Mouse (Mus musculus): ENCODE data around the gene Olfr1094. TPM values are rescaled to one million over a fixed set of nuclear protein-coding genes. Genes with fewer than 3 reads are reported as not detected.

Gene Olfr1094
- not detected in 2 replicates for polyA plus RNA-seq (2015; fragmentation: Nextera tagmentation; extraction: Ambion mirVana)

DNA sequence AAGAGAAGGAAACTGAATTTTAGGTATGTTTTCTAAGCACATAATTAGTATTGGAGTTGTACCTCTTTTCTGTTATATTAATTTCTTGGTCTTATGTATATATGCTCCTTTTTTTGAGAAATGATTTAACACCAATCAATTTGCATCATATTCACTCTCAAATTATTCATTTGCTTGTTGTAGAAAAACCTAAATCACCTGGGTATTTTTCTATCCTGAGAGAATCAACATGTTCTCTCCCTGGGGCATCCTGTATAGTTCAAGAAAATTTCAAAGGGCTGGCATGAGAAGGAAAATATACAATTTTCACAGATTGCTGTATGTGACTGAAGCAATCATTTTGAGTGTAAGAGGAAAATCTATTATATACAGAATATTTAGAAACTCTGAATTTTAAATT lies at the start of gene Olfr1094:
TSS of gene Olfr1094 (plus strand) at position 301 of the 400 bp plus-strand sequence.
- no peak within 1 kb of the TSS for H3K27ac ChIP-seq

DNA sequence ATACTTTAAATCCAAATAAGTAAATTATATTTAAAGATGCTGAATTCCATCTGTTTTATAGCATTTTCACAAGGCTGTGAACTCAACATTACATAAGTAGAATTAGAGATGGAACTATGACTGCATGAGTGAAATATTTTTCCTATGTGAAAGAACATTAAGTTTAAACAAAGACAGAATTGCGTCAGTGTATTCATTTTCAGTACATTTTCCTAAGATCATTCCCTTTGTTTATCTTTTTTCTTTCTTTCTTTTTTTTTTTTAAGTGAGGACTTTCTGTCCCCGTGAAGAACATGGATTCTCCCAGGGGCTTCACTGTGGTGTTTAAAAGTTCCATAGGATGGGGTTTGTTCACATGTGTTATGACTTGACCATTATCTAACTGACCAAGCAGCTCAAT lies 42.3 kb upstream of the Olfr1094 start, which contains the start of gene Olfr1093:
TSS of gene Olfr1093 (plus strand) at position 301 of the 400 bp plus-strand sequence.
- H3K27ac ChIP-seq: no peak within 1 kb of the TSS
- WGBS: 75% methylated on average over 2 of the region's 2 CpGs
- no peak within 1 kb of the TSS for H3K9ac ChIP-seq (ENCODE audit: low read depth, low read length)
- no peaks in the 10 kb centered on the region for H3K4me1 ChIP-seq (replicated peaks; ENCODE audit: insufficient read depth, low read length)
- ATAC-seq (replicated peaks; ENCODE audit: low FRiP score, low read depth) (no peak), DNase-seq (ENCODE audit: low spot score) (no peak)
- no peak for TF ChIP-seq CTCF (IDR thresholded peaks at IDR 0.05; ENCODE audit: low read depth)
- H3K36me3 ChIP-seq (ENCODE audit: insufficient read depth, low read length): no peaks in the 10 kb centered on the region
- H3K4me2 ChIP-seq (ENCODE audit: low read length): no peak within 1 kb of the TSS
- H3K27me3 ChIP-seq (ENCODE audit: insufficient read depth, low read length): no peaks in the 10 kb centered on the region
- H3K4me3 ChIP-seq (replicated peaks; ENCODE audit: low read depth, low read length): no peak within 1 kb of the TSS
- H3K9me3 ChIP-seq (replicated peaks; ENCODE audit: low read length): no peaks in the 10 kb centered on the region

More for the DNA sequence above, at the start of gene Olfr1094:
- H3K27me3 ChIP-seq (ENCODE audit: insufficient read depth, low read length): no peaks in the 10 kb centered on the region
- no peak for TF ChIP-seq CTCF (IDR thresholded peaks at IDR 0.05; ENCODE audit: low read depth)
- no peaks in the 10 kb centered on the region for H3K36me3 ChIP-seq (ENCODE audit: insufficient read depth, low read length)
- ATAC-seq (replicated peaks; ENCODE audit: low FRiP score, low read depth) (no peak), DNase-seq (ENCODE audit: low spot score) (no peak)
- no peaks in the 10 kb centered on the region for H3K4me1 ChIP-seq (replicated peaks; ENCODE audit: insufficient read depth, low read length)
- no peak within 1 kb of the TSS for H3K4me3 ChIP-seq (replicated peaks; ENCODE audit: low read depth, low read length)
- no peaks in the 10 kb centered on the region for H3K9me3 ChIP-seq (replicated peaks; ENCODE audit: low read length)
- no peak within 1 kb of the TSS for H3K4me2 ChIP-seq (ENCODE audit: low read length)
- no peak within 1 kb of the TSS for H3K9ac ChIP-seq (ENCODE audit: low read depth, low read length)

DNA sequence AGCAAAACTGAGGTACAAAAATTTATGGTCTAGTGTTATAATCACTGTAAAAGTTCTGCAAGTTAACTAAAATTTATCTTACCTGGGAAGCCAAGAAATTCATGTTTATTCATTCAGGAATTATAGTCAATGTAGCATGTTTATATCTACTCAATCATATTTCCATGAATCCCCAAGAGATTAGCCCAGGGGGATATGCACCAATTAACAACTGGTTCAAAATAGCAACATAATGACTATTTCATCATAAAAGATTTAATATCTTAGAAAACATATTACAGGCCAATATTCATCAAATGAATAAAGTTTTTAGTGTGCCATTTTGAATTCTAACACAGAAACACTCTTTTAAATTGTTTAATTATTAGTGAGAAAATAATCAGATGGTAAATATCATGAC lies 14.5 kb upstream of the Olfr1094 start, which contains the start of gene Olfr141:
TSS of gene Olfr141 (minus strand) at position 101 of the 400 bp plus-strand sequence.
- Histone ChIP-seq H3K9me3 (replicated peaks; ENCODE audit: low read length) (no peaks in the 10 kb centered on the region), H3K27ac (no peak within 1 kb of the TSS), H3K4me1 (replicated peaks; ENCODE audit: insufficient read depth, low read length) (no peaks in the 10 kb centered on the region), H3K9ac (ENCODE audit: low read depth, low read length) (no peak within 1 kb of the TSS), H3K36me3 (ENCODE audit: insufficient read depth, low read length) (no peaks in the 10 kb centered on the region), H3K27me3 (ENCODE audit: insufficient read depth, low read length) (no peaks in the 10 kb centered on the region), H3K4me2 (ENCODE audit: low read length) (no peak within 1 kb of the TSS), H3K4me3 (replicated peaks; ENCODE audit: low read depth, low read length) (no peak within 1 kb of the TSS)
- ATAC-seq (replicated peaks; ENCODE audit: low FRiP score, low read depth) (no peak), DNase-seq (ENCODE audit: low spot score) (no peak)
- TF ChIP-seq CTCF (IDR thresholded peaks at IDR 0.05; ENCODE audit: low read depth): no peak

DNA sequence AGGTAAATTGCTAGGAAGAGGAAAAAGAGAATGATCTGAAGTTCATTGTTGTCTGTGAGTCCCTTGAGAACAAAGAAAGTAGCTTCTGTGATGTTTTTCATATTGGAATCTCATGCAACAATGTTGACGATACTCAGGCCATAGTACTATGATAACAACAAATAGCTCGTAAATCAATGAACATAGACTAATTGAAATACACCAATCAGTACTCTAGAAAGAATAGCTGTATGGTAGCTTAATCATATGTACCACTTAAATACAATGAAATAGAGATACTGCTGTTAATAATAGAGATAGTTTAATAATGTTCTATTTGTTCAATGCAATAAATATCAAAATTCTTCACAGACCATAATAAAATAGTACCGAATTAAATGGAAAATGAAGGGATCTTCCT lies 27.1 kb downstream of the Olfr1094 start, which contains the start of gene Olfr1095:
TSS of gene Olfr1095 (minus strand) at position 101 of the 400 bp plus-strand sequence.
- Histone ChIP-seq H3K27me3 (ENCODE audit: insufficient read depth, low read length) (no peaks in the 10 kb centered on the region), H3K4me1 (replicated peaks; ENCODE audit: insufficient read depth, low read length) (no peaks in the 10 kb centered on the region), H3K4me2 (ENCODE audit: low read length) (no peak within 1 kb of the TSS), H3K36me3 (ENCODE audit: insufficient read depth, low read length) (no peaks in the 10 kb centered on the region), H3K9ac (ENCODE audit: low read depth, low read length) (no peak within 1 kb of the TSS), H3K27ac (no peak within 1 kb of the TSS), H3K4me3 (replicated peaks; ENCODE audit: low read depth, low read length) (no peak within 1 kb of the TSS), H3K9me3 (replicated peaks; ENCODE audit: low read length) (no peaks in the 10 kb centered on the region)
- DNase-seq (ENCODE audit: low spot score) (no peak), ATAC-seq (replicated peaks; ENCODE audit: low FRiP score, low read depth) (no peak)
- 87% methylated on average over 3 of the region's 3 CpGs for WGBS
- TF ChIP-seq CTCF (IDR thresholded peaks at IDR 0.05; ENCODE audit: low read depth): no peak

DNA sequence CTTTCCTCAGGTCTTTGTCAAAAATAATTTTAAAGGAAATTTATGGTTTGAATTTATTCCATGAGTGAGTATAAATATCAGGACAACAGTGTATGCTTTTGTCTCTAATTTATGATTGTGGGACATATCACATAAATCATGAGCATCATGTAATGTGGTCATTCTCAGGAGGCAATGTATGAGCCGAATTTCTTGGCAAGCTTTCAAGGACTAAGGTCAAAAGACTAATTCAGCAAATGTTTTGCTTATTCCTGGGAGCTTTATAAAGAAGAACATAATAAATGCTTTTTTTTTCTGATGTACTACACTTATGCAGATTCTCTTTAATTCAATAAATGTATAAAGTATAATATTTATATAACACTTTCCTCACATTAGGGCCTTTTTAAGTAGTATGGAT lies 50.2 kb downstream of the Olfr1094 start, which contains the start of gene Gm13723:
TSS of gene Gm13723 (minus strand) at position 101 of the 400 bp plus-strand sequence.
- no peak for TF ChIP-seq CTCF (IDR thresholded peaks at IDR 0.05; ENCODE audit: low read depth)
- ATAC-seq (replicated peaks; ENCODE audit: low FRiP score, low read depth): no peak
- Histone ChIP-seq H3K9ac (ENCODE audit: low read depth, low read length) (no peak within 1 kb of the TSS), H3K27me3 (ENCODE audit: insufficient read depth, low read length) (no peaks in the 10 kb centered on the region), H3K4me3 (replicated peaks; ENCODE audit: low read depth, low read length) (no peak within 1 kb of the TSS), H3K4me1 (replicated peaks; ENCODE audit: insufficient read depth, low read length) (no peaks in the 10 kb centered on the region), H3K9me3 (replicated peaks; ENCODE audit: low read length) (no peaks in the 10 kb centered on the region), H3K36me3 (ENCODE audit: insufficient read depth, low read length) (no peaks in the 10 kb centered on the region), H3K4me2 (ENCODE audit: low read length) (no peak within 1 kb of the TSS), H3K27ac (no peak within 1 kb of the TSS)
- peak; percentile 1 for DNase-seq (ENCODE audit: low spot score)
- WGBS: 26% methylated on average over 1 of the region's 1 CpGs

Other genes starting within 250 kb of the Olfr1094 start
- not detected in 2 replicates for gene Olfr1082, start 225.7 kb upstream of the Olfr1094 start, polyA plus RNA-seq (2015; fragmentation: Nextera tagmentation; extraction: Ambion mirVana)
- gene Olfr1084, start 184.9 kb upstream of the Olfr1094 start, polyA plus RNA-seq (2015; fragmentation: Nextera tagmentation; extraction: Ambion mirVana): not detected in 2 replicates
- gene Olfr1085, start 162.6 kb upstream of the Olfr1094 start, polyA plus RNA-seq (2015; fragmentation: Nextera tagmentation; extraction: Ambion mirVana): not detected in 2 replicates
- not detected in 2 replicates for gene Olfr1086, start 144.6 kb upstream of the Olfr1094 start, polyA plus RNA-seq (2015; fragmentation: Nextera tagmentation; extraction: Ambion mirVana)
- not detected in 2 replicates for gene Olfr1087, start 126.3 kb upstream of the Olfr1094 start, polyA plus RNA-seq (2015; fragmentation: Nextera tagmentation; extraction: Ambion mirVana)
- not detected in 2 replicates for gene Olfr1089, start 91.0 kb upstream of the Olfr1094 start, polyA plus RNA-seq (2015; fragmentation: Nextera tagmentation; extraction: Ambion mirVana)
- not detected in 2 replicates for gene Olfr1090, start 65.7 kb upstream of the Olfr1094 start, polyA plus RNA-seq (2015; fragmentation: Nextera tagmentation; extraction: Ambion mirVana)
- gene Olfr1093, start 42.2 kb upstream of the Olfr1094 start, polyA plus RNA-seq (2015; fragmentation: Nextera tagmentation; extraction: Ambion mirVana): not detected in 2 replicates
- not detected in 2 replicates for gene Olfr141, start 14.6 kb upstream of the Olfr1094 start, polyA plus RNA-seq (2015; fragmentation: Nextera tagmentation; extraction: Ambion mirVana)
- not detected in 2 replicates for gene Olfr1095, start 27.0 kb downstream of the Olfr1094 start, polyA plus RNA-seq (2015; fragmentation: Nextera tagmentation; extraction: Ambion mirVana)
- not detected in 2 replicates for gene Gm13723, start 50.1 kb downstream of the Olfr1094 start, polyA plus RNA-seq (2015; fragmentation: Nextera tagmentation; extraction: Ambion mirVana)
- not detected in 2 replicates for gene Olfr1097, start 67.6 kb downstream of the Olfr1094 start, polyA plus RNA-seq (2015; fragmentation: Nextera tagmentation; extraction: Ambion mirVana)
- gene Olfr1098, start 99.9 kb downstream of the Olfr1094 start, polyA plus RNA-seq (2015; fragmentation: Nextera tagmentation; extraction: Ambion mirVana): not detected in 2 replicates
- not detected in 2 replicates for gene Olfr1099, start 136.0 kb downstream of the Olfr1094 start, polyA plus RNA-seq (2015; fragmentation: Nextera tagmentation; extraction: Ambion mirVana)
- gene Olfr1100, start 155.3 kb downstream of the Olfr1094 start, polyA plus RNA-seq (2015; fragmentation: Nextera tagmentation; extraction: Ambion mirVana): not detected in 2 replicates
- gene Olfr1101, start 166.6 kb downstream of the Olfr1094 start, polyA plus RNA-seq (2015; fragmentation: Nextera tagmentation; extraction: Ambion mirVana): not detected in 2 replicates
- gene Olfr1102, start 173.7 kb downstream of the Olfr1094 start, polyA plus RNA-seq (2015; fragmentation: Nextera tagmentation; extraction: Ambion mirVana): not detected in 2 replicates
- not detected in 2 replicates for gene Olfr1104, start 202.4 kb downstream of the Olfr1094 start, polyA plus RNA-seq (2015; fragmentation: Nextera tagmentation; extraction: Ambion mirVana)
- gene Olfr1105, start 211.9 kb downstream of the Olfr1094 start, polyA plus RNA-seq (2015; fragmentation: Nextera tagmentation; extraction: Ambion mirVana): not detected in 2 replicates
- not detected in 2 replicates for gene Olfr1106, start 227.6 kb downstream of the Olfr1094 start, polyA plus RNA-seq (2015; fragmentation: Nextera tagmentation; extraction: Ambion mirVana)

Measured in kidney, postnatal 0 days (tissue).